Mouse (Mus musculus): ENCODE data around the gene H2afz.
"Not testable (repeated sequence)": the region's sequence is repeated elsewhere in the genome, so short reads cannot be mapped to it uniquely, and the experiment has no call there.

Gene H2afz

GRCm38 (mm10) chr3:137864124-137864987 is at the start of gene H2afz:
H2afz (plus strand) TSS chr3:137864487.
- DNase-seq (ENCODE audit: low read depth, low spot score) = peak; percentile 97

- no peak for DNase-seq (ENCODE audit: low read depth, low spot score)
These were observed 45.6 kb upstream of the H2afz start for GRCm38 (mm10) chr3:137818713-137819112.

- no peak for DNase-seq (ENCODE audit: low read depth, low spot score)
These were observed 43.4 kb upstream of the H2afz start for GRCm38 (mm10) chr3:137820688-137821467.

GRCm38 (mm10) chr3:137823317-137823716 is 41.0 kb upstream of the H2afz start:
- no peak for DNase-seq (ENCODE audit: low read depth, low spot score)

- peak; percentile 44 for DNase-seq (ENCODE audit: low read depth, low spot score)
These were observed 36.6 kb upstream of the H2afz start for GRCm38 (mm10) chr3:137827678-137828077.

GRCm38 (mm10) chr3:137831156-137831555 is 33.1 kb upstream of the H2afz start:
- no peak for DNase-seq (ENCODE audit: low read depth, low spot score)

GRCm38 (mm10) chr3:137833128-137833527 is 31.2 kb upstream of the H2afz start:
- peak; percentile 98 for DNase-seq (ENCODE audit: low read depth, low spot score)

GRCm38 (mm10) chr3:137833698-137834097 is 30.6 kb upstream of the H2afz start:
- DNase-seq (ENCODE audit: low read depth, low spot score) = peak; percentile 78

- DNase-seq (ENCODE audit: low read depth, low spot score) = no peak
These were observed 27.7 kb upstream of the H2afz start for GRCm38 (mm10) chr3:137836543-137836942.

- DNase-seq (ENCODE audit: low read depth, low spot score) = no peak
These were observed 26.1 kb upstream of the H2afz start for GRCm38 (mm10) chr3:137838160-137838559.

GRCm38 (mm10) chr3:137842944-137843343 is 21.3 kb upstream of the H2afz start:
- peak; percentile 81 for DNase-seq (ENCODE audit: low read depth, low spot score)

- no peak for DNase-seq (ENCODE audit: low read depth, low spot score)
These were observed 20.0 kb upstream of the H2afz start for GRCm38 (mm10) chr3:137844263-137844662.

- no peak for DNase-seq (ENCODE audit: low read depth, low spot score)
These were observed 17.7 kb upstream of the H2afz start for GRCm38 (mm10) chr3:137846552-137846951.

- no peak for DNase-seq (ENCODE audit: low read depth, low spot score)
These were observed 15.9 kb upstream of the H2afz start for GRCm38 (mm10) chr3:137848354-137848753.

GRCm38 (mm10) chr3:137849697-137850096 is 14.6 kb upstream of the H2afz start:
- DNase-seq (ENCODE audit: low read depth, low spot score) = peak; percentile 48

- DNase-seq (ENCODE audit: low read depth, low spot score) = peak; percentile 77
These were observed 13.1 kb upstream of the H2afz start for GRCm38 (mm10) chr3:137851196-137851595.

- not testable (repeated sequence) for DNase-seq (ENCODE audit: low read depth, low spot score)
These were observed 11.3 kb upstream of the H2afz start for GRCm38 (mm10) chr3:137853011-137853410.

GRCm38 (mm10) chr3:137855328-137855727 is 9.0 kb upstream of the H2afz start:
- DNase-seq (ENCODE audit: low read depth, low spot score) = no peak

GRCm38 (mm10) chr3:137856061-137856460 is 8.2 kb upstream of the H2afz start:
- no peak for DNase-seq (ENCODE audit: low read depth, low spot score)

- no peak for DNase-seq (ENCODE audit: low read depth, low spot score)
These were observed 3.7 kb upstream of the H2afz start for GRCm38 (mm10) chr3:137860394-137861170.

- no peak for DNase-seq (ENCODE audit: low read depth, low spot score)
These were observed 2.9 kb upstream of the H2afz start for GRCm38 (mm10) chr3:137861436-137861835.

- no peak for DNase-seq (ENCODE audit: low read depth, low spot score)
These were observed 1.7 kb upstream of the H2afz start for GRCm38 (mm10) chr3:137862600-137862999.
